Comparison of ENCODE assay signal across 14 mouse cellular contexts in genomic region chr7:126951741-126952140, GRCm38 (mm10). TPM values are rescaled to one million over a fixed set of nuclear protein-coding genes. Genes with fewer than 3 reads are reported as not detected.
A peak's percentile ranks its signal among the peaks of the same experiment; 100 is the strongest.
DNase-seq lines count a peak whose midpoint lies in the region; ATAC-seq and TF ChIP-seq lines count a peak whose summit lies in the region.
"Had no signal": no experiment of that assay in that cellular context is flagged by ENCODE, and none has a peak within 500 bp of the region (broad histone marks: within the 10 kb centered on the region; RNA-seq: fewer than 3 reads in every experiment).

No protein-coding gene starts in this region.

- H3K4me1 ChIP-seq in limb, embryonic 14.5 days (ENCODE audit: control insufficient read depth, insufficient read depth, low read length), result peaks cover 8% of the 10 kb centered on the region; the same call in 1 of the 2 replicates
- peaks cover 27% of the 10 kb centered on the region for H3K4me1 ChIP-seq in limb, embryonic 10.5 days
- peaks cover 44% of the 10 kb centered on the region for H3K4me1 ChIP-seq in forebrain, embryonic 15.5 days
- H3K4me1 ChIP-seq in midbrain, embryonic 10.5 days, result peaks cover 37% of the 10 kb centered on the region
- H3K4me1 ChIP-seq in neural tube, embryonic 15.5 days, result peaks cover 62% of the 10 kb centered on the region

- no peak overlapping the region for H3K9ac ChIP-seq in limb, embryonic 14.5 days (ENCODE audit: low read depth, low read length, severe bottlenecking)
- peak overlapping the region; percentile 71 for H3K9ac ChIP-seq in forebrain, embryonic 15.5 days (replicated peaks)
- H3K9ac ChIP-seq in neural tube, embryonic 15.5 days (replicated peaks), result peak overlapping the region; percentile 73
- H3K9ac ChIP-seq: kidney, embryonic 15.5 days; stomach, embryonic 15.5 days had no signal

- H3K4me2 ChIP-seq in limb, embryonic 14.5 days (replicated peaks; ENCODE audit: low read depth, low read length, severe bottlenecking), result 0 out of 2 replicates have a peak overlapping the region, but pooled peaks have one; percentile 1
- H3K4me2 ChIP-seq in forebrain, embryonic 15.5 days (replicated peaks), result peak overlapping the region; percentile 93
- peak overlapping the region; percentile 98 for H3K4me2 ChIP-seq in neural tube, embryonic 15.5 days
- H3K4me2 ChIP-seq: stomach, embryonic 15.5 days had no signal

- 34% methylated on average over 4 of the region's 4 CpGs for WGBS in limb, embryonic 14.5 days
- WGBS in limb, embryonic 10.5 days, result 23% methylated on average over 4 of the region's 4 CpGs
- WGBS in forebrain, embryonic 15.5 days, result 19% methylated on average over 4 of the region's 4 CpGs
- WGBS in midbrain, embryonic 10.5 days, result 29% methylated on average over 4 of the region's 4 CpGs
- 6% methylated on average over 4 of the region's 4 CpGs for WGBS in neural tube, embryonic 15.5 days

- H3K27ac ChIP-seq in limb, embryonic 14.5 days (replicated peaks; ENCODE audit: low read depth, low read length), result no peak overlapping the region
- no peak overlapping the region for H3K27ac ChIP-seq in limb, embryonic 10.5 days
- no peak overlapping the region; the same call in 1 of the 2 replicates for H3K27ac ChIP-seq in forebrain, embryonic 15.5 days (replicated peaks)
- H3K27ac ChIP-seq in midbrain, embryonic 10.5 days (replicated peaks), result no peak overlapping the region
- peak overlapping the region; percentile 96 for H3K27ac ChIP-seq in neural tube, embryonic 15.5 days (replicated peaks)
- H3K27ac ChIP-seq: heart, adult 2 months; kidney, embryonic 15.5 days; stomach, embryonic 15.5 days had no signal

- H3K9me3 ChIP-seq in limb, embryonic 14.5 days (ENCODE audit: control insufficient read depth, low read length), result no peaks in the 10 kb centered on the region
- no peaks in the 10 kb centered on the region for H3K9me3 ChIP-seq in limb, embryonic 10.5 days (replicated peaks)
- no peaks in the 10 kb centered on the region for H3K9me3 ChIP-seq in forebrain, embryonic 15.5 days
- H3K9me3 ChIP-seq in midbrain, embryonic 10.5 days (replicated peaks), result no peaks in the 10 kb centered on the region
- H3K9me3 ChIP-seq in neural tube, embryonic 15.5 days (replicated peaks), result no peaks in the 10 kb centered on the region
- H3K9me3 ChIP-seq: kidney, embryonic 15.5 days; megakaryocyte, embryonic 14.5 days; stomach, embryonic 15.5 days had no signal

- peaks cover 19% of the 10 kb centered on the region for H3K27me3 ChIP-seq in limb, embryonic 14.5 days (ENCODE audit: control insufficient read depth, insufficient read depth, low read length)
- H3K27me3 ChIP-seq in limb, embryonic 10.5 days (ENCODE audit: low read depth, poor library complexity, severe bottlenecking), result peaks cover 60% of the 10 kb centered on the region
- H3K27me3 ChIP-seq in forebrain, embryonic 15.5 days, result no peaks in the 10 kb centered on the region
- peaks cover 54% of the 10 kb centered on the region for H3K27me3 ChIP-seq in midbrain, embryonic 10.5 days (ENCODE audit: low read depth, poor library complexity, severe bottlenecking)
- no peaks in the 10 kb centered on the region for H3K27me3 ChIP-seq in neural tube, embryonic 15.5 days (replicated peaks)

- no peak for DNase-seq in limb, embryonic 14.5 days (ENCODE audit: low spot score)
- no peak for DNase-seq in limb, embryonic 10.5 days (ENCODE audit: low spot score)
- DNase-seq in midbrain, embryonic 10.5 days (ENCODE audit: low spot score), result no peak
- DNase-seq in ovary, postnatal 10 days (ENCODE audit: low spot score), result no peak
- no peak for DNase-seq in lung, postnatal 10 days
- DNase-seq in thymus, postnatal 4 days, result no peak
- DNase-seq: heart, adult 2 months; thymus, postnatal 36 days had no signal

- H3K4me3 ChIP-seq in limb, embryonic 14.5 days (replicated peaks; ENCODE audit: low read length), result no peak overlapping the region
- no peak overlapping the region for H3K4me3 ChIP-seq in limb, embryonic 10.5 days
- H3K4me3 ChIP-seq in forebrain, embryonic 15.5 days, result peak overlapping the region; percentile 58
- H3K4me3 ChIP-seq in midbrain, embryonic 10.5 days, result peak overlapping the region; percentile 66
- peak overlapping the region; percentile 67 for H3K4me3 ChIP-seq in neural tube, embryonic 15.5 days (replicated peaks)
- H3K4me3 ChIP-seq: heart, adult 2 months; megakaryocyte, embryonic 14.5 days; stomach, embryonic 15.5 days had no signal

- no peak for ATAC-seq in limb, embryonic 14.5 days (ENCODE audit: low FRiP score, low read depth)
- no peak for ATAC-seq in forebrain, embryonic 15.5 days (replicated peaks)
- ATAC-seq in neural tube, embryonic 15.5 days (ENCODE audit: low FRiP score), result no peak

- no peaks in the 10 kb centered on the region for H3K36me3 ChIP-seq in limb, embryonic 14.5 days (ENCODE audit: control insufficient read depth, insufficient read depth, low read length)
- no peaks in the 10 kb centered on the region for H3K36me3 ChIP-seq in limb, embryonic 10.5 days
- H3K36me3 ChIP-seq in forebrain, embryonic 15.5 days, result peaks cover 12% of the 10 kb centered on the region; the same call in 1 of the 2 replicates
- H3K36me3 ChIP-seq in midbrain, embryonic 10.5 days, result 0 out of 2 replicates have a peak, but pooled peaks cover 2% of the 10 kb centered on the region
- peaks cover 19% of the 10 kb centered on the region for H3K36me3 ChIP-seq in neural tube, embryonic 15.5 days
- H3K36me3 ChIP-seq: stomach, embryonic 15.5 days had no signal

- no peak for TF ChIP-seq POLR2A in limb, embryonic 14.5 days (IDR thresholded peaks at IDR 0.05; ENCODE audit: borderline replicate concordance, extremely low read depth, insufficient read depth, insufficient read length)

RNA-seq across cellular contexts. Expression of gene Sez6l2, which starts 1.4 kb away (rescaled TPM):
- polyA plus RNA-seq in limb, embryonic 14.5 days (2012; rRNA removed), result 2.5 and 3.2 TPM in 2 replicates
- 0.90 and 1.6 TPM in 2 replicates for polyA plus RNA-seq in limb, embryonic 14.5 days (2014; fragmentation: Nextera tagmentation; extraction: Ambion mirVana)
- polyA plus RNA-seq in limb, embryonic 10.5 days (2016; fragmentation: Nextera tagmentation; extraction: Ambion mirVana), result 0.10 and 0.20 TPM in 2 replicates
- polyA plus RNA-seq in forebrain, embryonic 15.5 days (2015; fragmentation: Nextera tagmentation; extraction: Ambion mirVana), result 25.5 and 32.0 TPM in 2 replicates
- polyA plus RNA-seq in midbrain, embryonic 10.5 days (2016; fragmentation: Nextera tagmentation; extraction: Ambion mirVana), result 2.0 and 4.6 TPM in 2 replicates
- polyA plus RNA-seq in neural tube, embryonic 15.5 days (2015; fragmentation: Nextera tagmentation; extraction: Ambion mirVana), result 51.6 and 56.9 TPM in 2 replicates

RNA-seq across cellular contexts. Expression of gene Asphd1, which starts 2.4 kb away (rescaled TPM):
- polyA plus RNA-seq in limb, embryonic 14.5 days (2012; rRNA removed), result 0.26 and 1.4 TPM in 2 replicates
- 0.12 and 0.15 TPM in 2 replicates for polyA plus RNA-seq in limb, embryonic 14.5 days (2014; fragmentation: Nextera tagmentation; extraction: Ambion mirVana)
- 0.11 TPM in 1 of 2 replicates, not detected in the other for polyA plus RNA-seq in limb, embryonic 10.5 days (2016; fragmentation: Nextera tagmentation; extraction: Ambion mirVana)
- 5.6 and 6.9 TPM in 2 replicates for polyA plus RNA-seq in forebrain, embryonic 15.5 days (2015; fragmentation: Nextera tagmentation; extraction: Ambion mirVana)
- 0.25 and 0.76 TPM in 2 replicates for polyA plus RNA-seq in midbrain, embryonic 10.5 days (2016; fragmentation: Nextera tagmentation; extraction: Ambion mirVana)
- 8.9 and 11.7 TPM in 2 replicates for polyA plus RNA-seq in neural tube, embryonic 15.5 days (2015; fragmentation: Nextera tagmentation; extraction: Ambion mirVana)
- polyA plus RNA-seq: liver, embryonic 16.5 days had no signal

RNA-seq across cellular contexts. Expression of gene Kctd13, which starts 23.1 kb away (rescaled TPM):
- 21.4 and 24.4 TPM in 2 replicates for polyA plus RNA-seq in limb, embryonic 14.5 days (2012; rRNA removed)
- polyA plus RNA-seq in limb, embryonic 14.5 days (2014; fragmentation: Nextera tagmentation; extraction: Ambion mirVana), result 14.2 and 16.6 TPM in 2 replicates
- polyA plus RNA-seq in limb, embryonic 10.5 days (2016; fragmentation: Nextera tagmentation; extraction: Ambion mirVana), result 19.5 and 20.3 TPM in 2 replicates
- polyA plus RNA-seq in forebrain, embryonic 15.5 days (2015; fragmentation: Nextera tagmentation; extraction: Ambion mirVana), result 132 and 136 TPM in 2 replicates
- polyA plus RNA-seq in midbrain, embryonic 10.5 days (2016; fragmentation: Nextera tagmentation; extraction: Ambion mirVana), result 20.8 and 26.1 TPM in 2 replicates
- 102 and 121 TPM in 2 replicates for polyA plus RNA-seq in neural tube, embryonic 15.5 days (2015; fragmentation: Nextera tagmentation; extraction: Ambion mirVana)

RNA-seq across cellular contexts. Expression of gene Cdipt, which starts 24.0 kb away (rescaled TPM):
- 123 and 172 TPM in 2 replicates for polyA plus RNA-seq in limb, embryonic 14.5 days (2012; rRNA removed)
- 84.8 and 94.0 TPM in 2 replicates for polyA plus RNA-seq in limb, embryonic 14.5 days (2014; fragmentation: Nextera tagmentation; extraction: Ambion mirVana)
- polyA plus RNA-seq in limb, embryonic 10.5 days (2016; fragmentation: Nextera tagmentation; extraction: Ambion mirVana), result 89.4 and 99.5 TPM in 2 replicates
- 104 and 105 TPM in 2 replicates for polyA plus RNA-seq in forebrain, embryonic 15.5 days (2015; fragmentation: Nextera tagmentation; extraction: Ambion mirVana)
- 89.2 and 99.8 TPM in 2 replicates for polyA plus RNA-seq in midbrain, embryonic 10.5 days (2016; fragmentation: Nextera tagmentation; extraction: Ambion mirVana)
- 139 and 145 TPM in 2 replicates for polyA plus RNA-seq in neural tube, embryonic 15.5 days (2015; fragmentation: Nextera tagmentation; extraction: Ambion mirVana)

RNA-seq across cellular contexts. Expression of gene Cdiptos, which starts 24.2 kb away (rescaled TPM):
- 1.5 and 1.9 TPM in 2 replicates for polyA plus RNA-seq in limb, embryonic 14.5 days (2012; rRNA removed)
- polyA plus RNA-seq in limb, embryonic 14.5 days (2014; fragmentation: Nextera tagmentation; extraction: Ambion mirVana), result 0.83 and 1.2 TPM in 2 replicates
- 0.81 and 1.0 TPM in 2 replicates for polyA plus RNA-seq in limb, embryonic 10.5 days (2016; fragmentation: Nextera tagmentation; extraction: Ambion mirVana)
- 0.56 and 0.88 TPM in 2 replicates for polyA plus RNA-seq in forebrain, embryonic 15.5 days (2015; fragmentation: Nextera tagmentation; extraction: Ambion mirVana)
- 0.51 and 1.0 TPM in 2 replicates for polyA plus RNA-seq in midbrain, embryonic 10.5 days (2016; fragmentation: Nextera tagmentation; extraction: Ambion mirVana)
- polyA plus RNA-seq in neural tube, embryonic 15.5 days (2015; fragmentation: Nextera tagmentation; extraction: Ambion mirVana), result 0.82 and 1.0 TPM in 2 replicates

Comparison
In these comparisons a context has a peak if more than half of its experiments do, and no peak if none do; other contexts are left out.
1. H3K4me2 ChIP-seq: peak in every context shown above with its lines; median percentile 98 in neural tube, embryonic 15.5 days; 93 in forebrain, embryonic 15.5 days; 1 in limb, embryonic 14.5 days.
2. H3K4me3 ChIP-seq: peak in forebrain, embryonic 15.5 days (single experiment), midbrain, embryonic 10.5 days (single experiment) and neural tube, embryonic 15.5 days (single experiment); none in limb, embryonic 14.5 days (single experiment) and limb, embryonic 10.5 days (single experiment).